Mouse (Mus musculus) spleen, adult 2 months (tissue): ENCODE data around the gene Mettl17. TPM values are rescaled to one million over a fixed set of nuclear protein-coding genes. Genes with fewer than 3 reads are reported as not detected.
"Not testable (repeated sequence)": the region's sequence is repeated elsewhere in the genome, so short reads cannot be mapped to it uniquely, and the experiment has no call there.

Source experiments
- DNase-seq, 2 experiments: peaks; one replicate each; pipeline versions ENCODE4 v3.0.0 to v3.0.0-alpha.2; 2012 to 2021; ENCODE audit warnings: low spot score in 2 of 2, low read depth in 1 of 2
- H3K27ac ChIP-seq: fragments of 200-500 bp; 2 replicates; pipeline ENCODE4 v1.5.1; 2012; ENCODE audit warnings: low read length, inconsistent platforms; ENCODE audit not compliant: insufficient read depth
- H3K27me3 ChIP-seq: fragments of 200-500 bp; 2 replicates; pipeline ENCODE4 v1.6.1; 2012; ENCODE audit warnings: mild to moderate bottlenecking, moderate library complexity, low read length, inconsistent platforms; ENCODE audit not compliant: control insufficient read depth, insufficient read depth
- H3K36me3 ChIP-seq: fragments of 200-500 bp; 2 replicates; pipeline ENCODE4 v1.6.1; 2012; ENCODE audit warnings: mild to moderate bottlenecking, low read length, inconsistent platforms; ENCODE audit not compliant: control insufficient read depth, insufficient read depth
- H3K4me1 ChIP-seq: fragments of 200-500 bp; 2 replicates; pipeline ENCODE4 v1.6.1; 2011; ENCODE audit warnings: inconsistent platforms; ENCODE audit not compliant: control insufficient read depth, insufficient read depth, insufficient read length
- H3K4me3 ChIP-seq: fragments of 200-500 bp; 2 replicates; pipeline ENCODE4 v1.5.1; 2011; ENCODE audit warnings: mild to moderate bottlenecking, inconsistent platforms; ENCODE audit not compliant: insufficient read depth, insufficient read length; ENCODE audit errors: extremely low read depth
- CTCF ChIP-seq: fragments of 200-500 bp; IDR thresholded peaks from 2 replicates; pipeline ENCODE4 v1.5.1; 2011; ENCODE audit warnings: mild to moderate bottlenecking, inconsistent platforms; ENCODE audit not compliant: insufficient read depth, insufficient read length, insufficient replicate concordance; ENCODE audit errors: extremely low read depth
- POLR2A ChIP-seq: fragments of 200-500 bp; IDR thresholded peaks from 2 replicates; pipeline ENCODE4 v1.6.1; 2011; ENCODE audit warnings: low read depth, low read length, inconsistent platforms
- WGBS: fragments of 180-500 bp; shearing (Covaris S2); methylation state at CpG from one replicate; pipeline ENCODE4 v1.1.7; 2018; 5-methylcytosine and 5-hydroxymethylcytosine counted together
- polyA plus RNA-seq: library from polyadenylated mRNA; depleted of rRNA; stranded (reverse); fragments of >200 nt; gene quantifications from 2 replicates; pipeline ENCODE4 v1.2.3, GENCODE M21; 2012

Mettl17 gene
- polyA plus RNA-seq, 1 experiment = 24.9 TPM

- Histone ChIP-seq H3K4me1 (no peaks in the 10 kb centered on the region), H3K27ac (no peak overlapping the region), H3K4me3 (no peak overlapping the region), H3K36me3 (no peaks in the 10 kb centered on the region), H3K27me3 (0 out of 2 replicates have a peak, but pooled peaks cover under 1% of the 10 kb centered on the region)
- 85% methylated on average over 4 of the region's 4 CpGs for WGBS
- no peak for DNase-seq
- no peak for TF ChIP-seq POLR2A
- no peak for TF ChIP-seq CTCF
Observed at GRCm38 (mm10) chr14:51918966-51919365, 34.3 kb downstream of the Mettl17 start.

- 84% methylated on average over 16 of the region's 16 CpGs for WGBS
- H3K27me3 ChIP-seq = no peaks in the 10 kb centered on the region
- H3K4me3 ChIP-seq = no peak overlapping the region
- no peak for TF ChIP-seq POLR2A
- no peak for TF ChIP-seq CTCF
- H3K4me1 ChIP-seq = no peaks in the 10 kb centered on the region
- H3K27ac ChIP-seq = no peak overlapping the region
- DNase-seq = no peak
- no peaks in the 10 kb centered on the region for H3K36me3 ChIP-seq
Observed at GRCm38 (mm10) chr14:51921759-51922570, 37.3 kb downstream of the Mettl17 start.

GRCm38 (mm10) chr14:51922571-51922865 lies 37.9 kb downstream of the Mettl17 start, which contains the start of gene Rnase13:
Gene Rnase13 (minus strand): TSS chr14:51922773.
- no peak for DNase-seq
- Histone ChIP-seq H3K4me3 (no peak within 1 kb of the TSS), H3K27me3 (no peaks in the 10 kb centered on the region), H3K4me1 (no peaks in the 10 kb centered on the region), H3K27ac (no peak within 1 kb of the TSS), H3K36me3 (no peaks in the 10 kb centered on the region)
- no peak for TF ChIP-seq CTCF
- no peak for TF ChIP-seq POLR2A
- WGBS = 93% methylated on average over 7 of the region's 7 CpGs

- Histone ChIP-seq H3K27me3 (no peaks in the 10 kb centered on the region), H3K27ac (no peak overlapping the region), H3K4me3 (no peak overlapping the region), H3K36me3 (no peaks in the 10 kb centered on the region), H3K4me1 (no peaks in the 10 kb centered on the region)
- 94% methylated on average over 2 of the region's 2 CpGs for WGBS
- TF ChIP-seq CTCF = no peak
- TF ChIP-seq POLR2A = no peak
- no peak for DNase-seq
Observed at GRCm38 (mm10) chr14:51922910-51923309, 38.3 kb downstream of the Mettl17 start.

- H3K4me3 ChIP-seq = no peak overlapping the region
- WGBS = 76% methylated on average over 4 of the region's 4 CpGs
Observed at GRCm38 (mm10) chr14:51923492-51923891, 38.9 kb downstream of the Mettl17 start.

GRCm38 (mm10) chr14:51926930-51927329 lies 42.3 kb downstream of the Mettl17 start:
- WGBS = 91% methylated on average over 11 of the region's 11 CpGs
- H3K4me1 ChIP-seq, DNase-seq, H3K4me3 ChIP-seq, H3K27me3 ChIP-seq, H3K27ac ChIP-seq, H3K36me3 ChIP-seq: not testable (repeated sequence)

More at GRCm38 (mm10) chr14:51923492-51923891, 38.9 kb downstream of the Mettl17 start:
- no peak overlapping the region for H3K27ac ChIP-seq
- TF ChIP-seq POLR2A (no peak), CTCF (no peak)
- H3K4me1 ChIP-seq = no peaks in the 10 kb centered on the region
- DNase-seq = no peak
- no peaks in the 10 kb centered on the region for H3K27me3 ChIP-seq
- no peaks in the 10 kb centered on the region for H3K36me3 ChIP-seq

GRCm38 (mm10) chr14:51929309-51929943 lies 44.8 kb downstream of the Mettl17 start:
- WGBS = 90% methylated on average over 8 of the region's 8 CpGs

More at GRCm38 (mm10) chr14:51929309-51929943, 44.8 kb downstream of the Mettl17 start:
- Histone ChIP-seq H3K27me3 (no peaks in the 10 kb centered on the region), H3K4me1 (no peaks in the 10 kb centered on the region), H3K4me3 (no peak overlapping the region), H3K36me3 (no peaks in the 10 kb centered on the region), H3K27ac (no peak overlapping the region)
- DNase-seq = no peak
- TF ChIP-seq CTCF (no peak), POLR2A (no peak)
